Mouse (Mus musculus) hindbrain, postnatal 0 days (tissue): ENCODE measurements at regions not wholly inside any gene's neighbourhood (a gene's known extent, or its start where the extent isn't known, plus 50 kb on each side); places are given as distances from the start of the nearest gene placed in this dataset.
"Not testable (repeated sequence)": the region's sequence is repeated elsewhere in the genome, so short reads cannot be mapped to it uniquely, and the experiment has no call there.

ENCODE experiments used
- ATAC-seq: fragments of 200-750 bp; cut with Nextera tagmentation; 2 replicates; pipeline ENCODE4 v1.8.0; 2017; ENCODE audit warnings: mild to moderate bottlenecking, moderate TSS enrichment, moderate library complexity
- DNase-seq: peaks from one replicate; pipeline ENCODE4 v3.0.0-alpha.2; 2015; ENCODE audit warnings: low spot score
- H3K27ac ChIP-seq: fragments of 300-500 bp; sonication (generic); 2 replicates; pipeline ENCODE4 v1.5.1; 2014; ENCODE audit warnings: mild to moderate bottlenecking
- H3K27me3 ChIP-seq: fragments of 300-500 bp; sonication (generic); 2 replicates; pipeline ENCODE4 v1.6.1; 2014; ENCODE audit warnings: low read length, mixed read lengths; ENCODE audit not compliant: insufficient read depth
- H3K36me3 ChIP-seq: fragments of 300-500 bp; sonication (generic); 2 replicates; pipeline ENCODE4 v1.6.1; 2014; ENCODE audit warnings: low read length, mixed read lengths; ENCODE audit not compliant: insufficient read depth
- H3K4me1 ChIP-seq: fragments of 300-500 bp; sonication (generic); 2 replicates; pipeline ENCODE4 v1.6.1; 2014; ENCODE audit warnings: antibody characterized with exemption, low read length, mixed read lengths; ENCODE audit not compliant: insufficient read depth
- H3K4me2 ChIP-seq: fragments of 300-500 bp; sonication (generic); 2 replicates; pipeline ENCODE4 v1.6.1; 2014; ENCODE audit warnings: low read depth, mild to moderate bottlenecking, low read length, moderate library complexity, mixed read lengths
- H3K4me3 ChIP-seq: fragments of 300-500 bp; sonication (generic); 2 replicates; pipeline ENCODE4 v1.5.1; 2014; ENCODE audit warnings: low read length
- H3K9ac ChIP-seq: fragments of 300-500 bp; sonication (generic); replicated peaks from 2 replicates; pipeline ENCODE4 v1.6.1; 2014; ENCODE audit warnings: mild to moderate bottlenecking, low read length, moderate library complexity, mixed read lengths
- H3K9me3 ChIP-seq: fragments of 300-500 bp; sonication (generic); 2 replicates; pipeline ENCODE4 v1.6.1; 2016; ENCODE audit warnings: low read length, mixed read lengths
- CTCF ChIP-seq: IDR thresholded peaks from 2 replicates; pipeline ENCODE4 v1.5.1; 2016; ENCODE audit warnings: antibody characterized with exemption, control low read depth, low read depth
- WGBS: fragments of 180-500 bp; shearing (Covaris S2); extraction: QIAGEN DNeasy Blood & Tissue Kit; methylation state at CpG from one replicate; pipeline ENCODE4 v1.1.7; 2014; 5-methylcytosine and 5-hydroxymethylcytosine counted together

GRCm38 (mm10) chr10:108111398-108111797, 50.6 kb upstream of the Ppp1r12a start:
- H3K4me1 ChIP-seq: no peaks in the 10 kb centered on the region
- 92% methylated on average over 4 of the region's 4 CpGs for WGBS
- H3K4me3 ChIP-seq: no peak overlapping the region
- no peak for TF ChIP-seq CTCF
- no peaks in the 10 kb centered on the region for H3K27me3 ChIP-seq
- H3K9ac ChIP-seq: no peak overlapping the region
- H3K9me3 ChIP-seq: 0 out of 2 replicates have a peak, but pooled peaks cover 2% of the 10 kb centered on the region
- ATAC-seq (no peak), DNase-seq (no peak)
- no peak overlapping the region for H3K27ac ChIP-seq
- H3K36me3 ChIP-seq: no peaks in the 10 kb centered on the region
- no peak overlapping the region for H3K4me2 ChIP-seq

- Histone ChIP-seq H3K27me3 (no peaks in the 10 kb centered on the region), H3K9ac (no peak overlapping the region), H3K4me2 (no peak overlapping the region), H3K4me3 (no peak overlapping the region), H3K27ac (no peak overlapping the region), H3K9me3 (0 out of 2 replicates have a peak, but pooled peaks cover 2% of the 10 kb centered on the region), H3K36me3 (no peaks in the 10 kb centered on the region), H3K4me1 (no peaks in the 10 kb centered on the region)
- no peak for ATAC-seq
- WGBS: 50% methylated on average over 7 of the region's 7 CpGs
- no peak for TF ChIP-seq CTCF
- DNase-seq: no peak
These were observed 51.1 kb upstream of the Ppp1r12a start for GRCm38 (mm10) chr10:108110891-108111290.

- H3K9me3 ChIP-seq: 0 out of 2 replicates have a peak, but pooled peaks cover 2% of the 10 kb centered on the region
- H3K27me3 ChIP-seq: no peaks in the 10 kb centered on the region
- H3K4me1 ChIP-seq: no peaks in the 10 kb centered on the region
- no peak overlapping the region for H3K4me3 ChIP-seq
- TF ChIP-seq CTCF: no peak
- no peak overlapping the region for H3K27ac ChIP-seq
- ATAC-seq (no peak), DNase-seq (no peak)
- no peak overlapping the region for H3K9ac ChIP-seq
- no peaks in the 10 kb centered on the region for H3K36me3 ChIP-seq
- H3K4me2 ChIP-seq: no peak overlapping the region
These were observed 51.8 kb upstream of the Ppp1r12a start for GRCm38 (mm10) chr10:108110197-108110596.

- 85% methylated on average over 4 of the region's 4 CpGs for WGBS
- not testable (repeated sequence) for DNase-seq, H3K36me3 ChIP-seq, H3K9me3 ChIP-seq, H3K27ac ChIP-seq, H3K4me1 ChIP-seq, H3K9ac ChIP-seq, H3K4me2 ChIP-seq, ATAC-seq, H3K4me3 ChIP-seq, H3K27me3 ChIP-seq
These were observed 53.5 kb upstream of the Ppp1r12a start for GRCm38 (mm10) chr10:108108500-108108899.

GRCm38 (mm10) chr10:108101521-108101920, 60.5 kb upstream of the Ppp1r12a start:
- no peak for ATAC-seq
- TF ChIP-seq CTCF: no peak
- Histone ChIP-seq H3K27ac (no peak overlapping the region), H3K9me3 (no peaks in the 10 kb centered on the region), H3K27me3 (no peaks in the 10 kb centered on the region), H3K4me1 (no peaks in the 10 kb centered on the region), H3K9ac (no peak overlapping the region), H3K36me3 (no peaks in the 10 kb centered on the region), H3K4me2 (no peak overlapping the region), H3K4me3 (no peak overlapping the region)
- 74% methylated on average over 7 of the region's 7 CpGs for WGBS
- DNase-seq: no peak

GRCm38 (mm10) chr10:108093043-108093442, 69.0 kb upstream of the Ppp1r12a start:
- DNase-seq (no peak), ATAC-seq (no peak)
- Histone ChIP-seq H3K36me3 (no peaks in the 10 kb centered on the region), H3K4me3 (no peak overlapping the region), H3K9ac (no peak overlapping the region), H3K4me1 (no peaks in the 10 kb centered on the region), H3K4me2 (no peak overlapping the region), H3K27ac (no peak overlapping the region), H3K27me3 (no peaks in the 10 kb centered on the region), H3K9me3 (no peaks in the 10 kb centered on the region)
- no peak for TF ChIP-seq CTCF
- WGBS: 84% methylated on average over 2 of the region's 2 CpGs

- no peak for ATAC-seq
- no peaks in the 10 kb centered on the region for H3K4me1 ChIP-seq
- 0 out of 2 replicates have a peak overlapping the region, but pooled peaks have one; percentile 26 for H3K27ac ChIP-seq
- WGBS: 47% methylated on average over 8 of the region's 8 CpGs
- peak; percentile 48 for DNase-seq
- H3K36me3 ChIP-seq: no peaks in the 10 kb centered on the region
- H3K9ac ChIP-seq: no peak overlapping the region
- no peak overlapping the region for H3K4me2 ChIP-seq
- no peaks in the 10 kb centered on the region for H3K27me3 ChIP-seq
- no peak overlapping the region for H3K4me3 ChIP-seq
- H3K9me3 ChIP-seq: no peaks in the 10 kb centered on the region
- TF ChIP-seq CTCF: no peak
These were observed 72.5 kb upstream of the Ppp1r12a start for GRCm38 (mm10) chr10:108089375-108089981.
